Mouse (Mus musculus) lung, postnatal 10 days (tissue): ENCODE data around the gene Mapk11.
A peak's percentile ranks its signal among the peaks of the same experiment; 100 is the strongest.

ENCODE experiments used
- DNase-seq: peaks from one replicate; pipeline ENCODE4 v3.0.0; 2021

The Mapk11 gene

GRCm38 (mm10) chr15:89173024-89173905 is 23.8 kb upstream of the Mapk11 start:
- DNase-seq, result peak; percentile 68

GRCm38 (mm10) chr15:89172276-89172935 is 23.0 kb upstream of the Mapk11 start:
- DNase-seq, result no peak

GRCm38 (mm10) chr15:89171526-89172051 is 22.2 kb upstream of the Mapk11 start:
- no peak for DNase-seq

GRCm38 (mm10) chr15:89170102-89170501 is 20.7 kb upstream of the Mapk11 start:
- peak; percentile 62 for DNase-seq

GRCm38 (mm10) chr15:89169431-89169830 is 20.0 kb upstream of the Mapk11 start:
- peak; percentile 94 for DNase-seq

GRCm38 (mm10) chr15:89168922-89169321 is 19.5 kb upstream of the Mapk11 start:
- no peak for DNase-seq

- DNase-seq, result no peak
Observed at GRCm38 (mm10) chr15:89165478-89165877, 16.1 kb upstream of the Mapk11 start.

- DNase-seq, result peak; percentile 52
Observed at GRCm38 (mm10) chr15:89161397-89161796, 12.0 kb upstream of the Mapk11 start.

- no peak for DNase-seq
Observed at GRCm38 (mm10) chr15:89158516-89158915, 9.1 kb upstream of the Mapk11 start.

- peak; percentile 84 for DNase-seq
Observed at GRCm38 (mm10) chr15:89157954-89158353, 8.5 kb upstream of the Mapk11 start.

GRCm38 (mm10) chr15:89152312-89152711 is 2.9 kb upstream of the Mapk11 start:
- DNase-seq, result no peak

- peak; percentile 44 for DNase-seq
Observed at GRCm38 (mm10) chr15:89150041-89150390, 588 bp upstream of the Mapk11 start.

GRCm38 (mm10) chr15:89148496-89149270 is 745 bp downstream of the Mapk11 start:
- DNase-seq, result peak; percentile 35

- no peak for DNase-seq
Observed at GRCm38 (mm10) chr15:89147895-89148294, 1.5 kb downstream of the Mapk11 start.

GRCm38 (mm10) chr15:89147456-89147855 is 2.0 kb downstream of the Mapk11 start:
- no peak for DNase-seq

- no peak for DNase-seq
Observed at GRCm38 (mm10) chr15:89147024-89147423, 2.4 kb downstream of the Mapk11 start.

GRCm38 (mm10) chr15:89146537-89146936 is 2.9 kb downstream of the Mapk11 start:
- DNase-seq, result peak; percentile 74

- no peak for DNase-seq
Observed at GRCm38 (mm10) chr15:89145813-89146350, 3.5 kb downstream of the Mapk11 start.

- DNase-seq, result no peak
Observed at GRCm38 (mm10) chr15:89144965-89145364, 4.5 kb downstream of the Mapk11 start.

GRCm38 (mm10) chr15:89143134-89143533 is 6.3 kb downstream of the Mapk11 start:
- DNase-seq, result no peak

- DNase-seq, result no peak
Observed at GRCm38 (mm10) chr15:89141905-89142304, 7.5 kb downstream of the Mapk11 start.

GRCm38 (mm10) chr15:89141443-89141842 is 8.0 kb downstream of the Mapk11 start:
- DNase-seq, result no peak
